Mouse (Mus musculus): Measurements from ENCODE around the gene Prss21. TPM values are rescaled to one million over a fixed set of nuclear protein-coding genes. Genes with fewer than 3 reads are reported as not detected.
A peak's percentile ranks its signal among the peaks of the same experiment; 100 is the strongest.

Gene Prss21
- not detected for total RNA-seq (2021)

DNA sequence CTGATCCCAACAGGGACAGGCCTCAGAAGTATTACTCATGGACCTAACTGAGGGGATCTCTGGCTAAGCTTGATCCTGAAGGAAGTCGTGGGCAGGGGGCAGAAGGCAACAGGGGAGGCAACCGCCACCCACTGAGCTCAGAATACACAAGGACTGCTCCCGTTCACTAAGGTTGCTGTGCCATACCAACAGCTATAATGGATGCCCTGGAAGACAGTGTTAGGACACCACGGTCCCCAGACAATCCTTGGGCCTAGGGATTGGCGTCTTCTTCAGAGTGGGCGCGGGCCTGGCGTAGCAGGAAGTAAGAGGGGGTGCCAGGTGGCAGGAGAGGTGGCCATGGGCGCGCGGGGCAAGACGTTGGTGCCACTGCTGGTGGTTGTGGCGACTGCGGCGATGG lies at the start of gene Prss21:
Gene Prss21, plus strand, starts transcription at position 301 of the 400 bp plus-strand sequence.
- no peak for DNase-seq (ENCODE audit: extremely low spot score in 1 of 2, low spot score in 2 of 2)
- intact Hi-C loops (cut with DNase I): no loop called here

DNA sequence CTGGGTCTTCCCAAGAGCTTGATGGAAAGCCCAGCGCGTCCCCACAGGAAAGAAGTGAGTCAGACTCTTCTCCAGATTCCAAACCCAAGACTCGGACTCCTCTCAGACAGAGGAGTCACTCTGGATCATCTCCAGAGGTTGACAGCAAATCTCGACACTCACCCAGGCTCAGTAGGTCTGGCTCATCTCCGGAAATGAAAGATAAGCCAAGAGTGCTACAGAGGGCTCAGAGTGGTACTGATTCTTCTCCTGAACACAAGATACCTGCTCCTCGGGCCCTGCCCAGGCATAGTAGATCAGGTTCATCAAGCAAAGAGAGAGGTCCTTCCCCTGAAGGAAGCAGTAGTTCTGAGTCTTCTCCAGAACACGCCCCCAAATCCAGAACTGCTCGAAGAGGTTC lies 49.3 kb upstream of the Prss21 start:
- no peak for DNase-seq (ENCODE audit: extremely low spot score in 1 of 2, low spot score in 2 of 2)
- intact Hi-C loops (cut with DNase I): no loop called here

DNA sequence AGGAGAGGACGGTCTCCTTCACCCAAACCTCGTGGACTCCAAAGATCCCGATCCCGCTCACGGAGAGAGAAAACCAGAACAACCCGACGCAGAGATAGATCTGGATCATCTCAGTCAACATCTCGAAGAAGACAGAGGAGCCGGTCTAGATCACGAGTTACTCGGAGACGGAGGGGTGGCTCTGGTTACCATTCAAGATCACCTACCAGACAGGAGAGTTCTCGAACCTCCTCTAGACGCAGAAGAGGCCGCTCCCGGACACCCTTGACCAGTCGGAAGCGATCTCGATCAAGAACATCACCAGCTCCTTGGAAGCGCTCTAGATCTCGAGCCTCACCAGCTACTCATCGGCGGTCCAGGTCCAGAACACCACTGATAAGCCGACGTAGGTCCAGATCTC lies 48.6 kb upstream of the Prss21 start:
- intact Hi-C loops (cut with DNase I): no loop called here
- DNase-seq (ENCODE audit: extremely low spot score in 1 of 2, low spot score in 2 of 2): no peak

DNA sequence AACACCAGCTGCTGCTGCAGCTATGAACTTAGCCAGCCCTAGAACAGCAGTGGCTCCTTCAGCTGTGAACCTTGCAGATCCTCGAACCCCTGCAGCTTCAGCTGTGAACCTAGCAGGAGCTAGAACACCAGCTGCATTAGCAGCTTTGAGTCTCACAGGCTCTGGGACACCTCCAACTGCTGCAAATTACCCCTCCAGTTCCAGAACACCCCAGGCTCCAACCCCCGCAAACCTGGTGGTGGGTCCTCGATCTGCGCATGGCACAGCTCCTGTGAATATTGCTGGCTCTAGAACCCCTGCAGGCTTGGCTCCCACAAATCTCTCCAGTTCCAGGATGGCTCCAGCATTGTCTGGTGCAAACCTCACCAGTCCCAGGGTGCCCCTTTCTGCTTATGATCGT lies 47.1 kb upstream of the Prss21 start:
- DNase-seq (ENCODE audit: extremely low spot score in 1 of 2, low spot score in 2 of 2): no peak
- intact Hi-C loops (cut with DNase I): no loop called here

DNA sequence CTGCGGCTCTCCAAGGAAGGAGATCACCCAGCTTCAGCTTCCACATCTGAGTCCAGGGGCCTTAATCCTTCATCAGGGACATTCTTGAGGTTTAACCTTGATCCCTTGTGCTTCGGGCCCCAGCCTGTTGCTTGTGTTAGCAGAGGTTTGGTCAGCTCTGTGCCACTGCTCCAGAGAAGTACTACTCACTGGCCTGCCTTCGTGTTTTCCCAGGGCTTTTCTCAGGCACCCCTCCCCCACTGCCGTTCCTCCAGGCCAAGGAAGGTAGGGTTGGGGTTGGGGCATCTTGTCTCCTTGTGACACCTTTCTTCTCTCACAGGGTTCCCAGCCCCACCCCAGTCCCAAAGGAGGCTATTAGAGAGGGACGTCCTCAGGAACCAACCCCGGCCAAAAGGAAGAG lies 45.8 kb upstream of the Prss21 start:
- intact Hi-C loops (cut with DNase I): no loop called here
- peak in 1 of 2 experiments; percentile 29 for DNase-seq (ENCODE audit: extremely low spot score in 1 of 2, low spot score in 2 of 2)

DNA sequence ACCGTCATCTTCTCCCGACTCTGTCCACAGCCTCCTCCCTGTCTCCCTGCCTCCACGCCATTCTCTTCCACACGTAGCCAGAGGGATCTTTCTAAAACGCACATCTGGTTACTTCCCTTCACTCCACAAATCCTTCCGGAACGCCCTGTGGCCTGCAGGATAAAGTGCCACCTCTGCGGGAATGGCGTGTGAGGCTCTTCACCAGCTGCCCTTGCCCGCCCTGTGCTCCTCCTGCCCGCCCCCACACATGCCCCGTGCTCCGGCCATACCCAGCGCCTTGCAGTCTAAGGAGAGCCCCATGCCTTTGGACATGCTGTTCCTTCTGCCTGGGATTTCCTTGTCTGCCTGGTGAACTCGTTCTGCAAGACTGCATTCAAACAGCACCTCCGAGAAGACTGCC lies 44.8 kb upstream of the Prss21 start:
- peak in 1 of 2 experiments; percentile 35 for DNase-seq (ENCODE audit: extremely low spot score in 1 of 2, low spot score in 2 of 2)
- intact Hi-C loops (cut with DNase I): no loop called here

DNA sequence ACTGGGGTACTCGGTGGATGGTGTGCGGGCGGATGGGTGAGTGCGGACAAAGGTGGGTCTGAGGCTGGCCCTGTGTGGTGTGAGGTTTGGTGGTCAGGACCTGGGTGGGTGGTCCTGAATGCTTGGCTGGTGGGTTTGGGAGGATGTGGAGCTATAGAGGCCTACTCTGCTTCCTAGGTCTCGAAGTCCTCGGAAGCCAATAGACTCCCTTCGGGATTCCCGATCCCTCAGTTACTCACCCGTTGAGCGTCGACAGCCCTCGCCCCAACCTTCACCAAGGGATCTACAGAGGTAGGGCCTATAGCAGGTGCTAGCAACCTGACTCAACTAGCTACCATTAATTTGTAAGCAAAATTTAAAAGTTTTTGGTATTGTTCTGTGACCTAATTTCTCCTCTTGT lies 44.2 kb upstream of the Prss21 start:
- intact Hi-C loops (cut with DNase I): no loop called here
- peak in 1 of 2 experiments; percentile 38 for DNase-seq (ENCODE audit: extremely low spot score in 1 of 2, low spot score in 2 of 2)

DNA sequence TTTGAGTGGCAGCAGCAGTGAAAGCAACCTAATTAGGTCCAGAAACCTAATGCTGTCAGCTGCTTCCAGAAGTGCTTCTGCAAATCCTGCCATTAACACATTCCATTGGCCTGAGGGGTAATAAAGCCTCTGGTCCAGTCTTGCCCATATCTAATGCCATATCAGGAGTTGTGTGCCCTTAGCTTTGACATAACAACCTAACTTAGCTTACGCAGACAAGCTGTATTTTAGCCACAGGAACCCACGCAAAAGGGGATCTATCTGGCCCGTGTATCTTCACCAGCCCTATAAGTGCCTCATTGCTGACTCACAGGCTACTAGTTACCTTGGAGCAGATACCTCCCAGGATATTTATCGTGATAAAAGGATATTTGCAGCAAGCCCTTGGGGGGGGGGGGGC lies 42.3 kb upstream of the Prss21 start:
- DNase-seq (ENCODE audit: extremely low spot score in 1 of 2, low spot score in 2 of 2): no peak
- intact Hi-C loops (cut with DNase I): loop anchor here (5.0 kb wide), 1 partner anchor 53 kb away; the partner anchor contains the start of gene Flywch1

DNA sequence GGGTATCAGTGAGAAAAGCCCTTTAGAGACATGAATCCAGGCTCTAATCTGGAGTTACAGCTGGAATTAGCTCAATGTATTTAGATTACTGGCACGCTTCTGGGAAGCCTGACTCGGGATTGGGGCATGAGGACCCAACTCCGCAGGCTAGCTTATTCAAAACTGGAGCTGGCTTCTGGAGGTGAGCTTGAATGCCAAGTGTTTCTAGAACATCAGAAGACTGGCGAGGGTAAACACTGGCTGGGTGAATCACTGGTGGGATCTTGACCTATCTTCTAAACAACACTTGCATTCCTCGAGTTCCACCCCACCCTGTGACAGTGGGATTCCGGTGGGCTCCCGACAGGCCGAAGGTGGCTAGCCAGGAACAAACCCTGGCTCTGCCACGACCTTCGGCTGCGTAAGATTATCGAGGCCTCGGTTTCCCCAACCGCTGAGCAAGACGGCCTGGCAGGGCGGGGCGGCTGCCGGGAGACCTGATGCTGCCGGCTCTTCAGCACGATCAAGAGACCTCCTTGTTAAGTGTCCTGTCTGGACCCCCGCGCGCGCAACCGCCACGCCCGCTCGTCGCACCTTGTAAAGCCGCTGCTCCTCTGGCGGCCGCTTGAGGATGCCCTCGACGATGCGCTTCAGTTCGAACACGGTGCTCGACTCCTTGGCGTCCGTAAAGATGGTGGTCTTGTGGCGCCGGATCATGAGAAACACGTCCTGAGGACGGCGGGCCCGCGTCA lies 39.4 kb upstream of the Prss21 start:
- intact Hi-C loops (cut with DNase I): loop anchor here (5.0 kb wide), 1 partner anchor 56 kb away; the partner anchor contains the start of gene Flywch1

DNA sequence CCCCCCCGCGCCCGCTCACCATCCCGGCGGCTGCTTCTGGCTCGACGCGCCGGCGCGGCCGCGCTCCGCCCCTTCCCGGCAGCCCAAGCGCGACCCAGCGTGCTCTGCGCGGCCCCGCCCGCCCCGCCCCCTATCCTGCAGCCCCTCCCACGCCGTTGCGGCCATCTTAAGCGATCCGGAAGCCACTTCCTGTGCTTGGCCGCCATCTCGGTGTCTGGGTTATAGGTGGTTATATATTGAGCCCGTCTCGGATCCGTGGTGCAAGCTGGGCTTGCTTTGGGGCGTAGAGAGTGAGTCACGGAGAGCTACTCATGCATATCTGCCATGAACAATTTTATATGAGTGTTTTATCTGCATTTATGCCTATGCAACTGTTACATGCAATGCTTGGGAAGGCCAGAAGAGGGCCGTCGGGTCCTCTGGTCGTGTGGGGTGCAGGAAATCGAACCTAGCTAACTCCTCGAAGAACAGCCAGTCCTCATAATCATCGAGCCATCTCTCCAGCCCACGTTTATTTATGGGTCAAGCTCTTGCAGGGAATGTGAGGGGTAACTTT lies 38.7 kb upstream of the Prss21 start, which contains the start of gene Elob:
Gene Elob, minus strand, starts transcription at position 73 of the 556 bp plus-strand sequence.
- peak; percentile 78 to 92 for DNase-seq (ENCODE audit: extremely low spot score in 1 of 2, low spot score in 2 of 2)
- intact Hi-C loops (cut with DNase I): loop anchor here (5.0 kb wide), 1 partner anchor 57 kb away; the partner anchor contains the start of gene Flywch1

More for the DNA sequence above, 39.4 kb upstream of the Prss21 start:
- peak; percentile 30 to 79 for DNase-seq (ENCODE audit: extremely low spot score in 1 of 2, low spot score in 2 of 2)

DNA sequence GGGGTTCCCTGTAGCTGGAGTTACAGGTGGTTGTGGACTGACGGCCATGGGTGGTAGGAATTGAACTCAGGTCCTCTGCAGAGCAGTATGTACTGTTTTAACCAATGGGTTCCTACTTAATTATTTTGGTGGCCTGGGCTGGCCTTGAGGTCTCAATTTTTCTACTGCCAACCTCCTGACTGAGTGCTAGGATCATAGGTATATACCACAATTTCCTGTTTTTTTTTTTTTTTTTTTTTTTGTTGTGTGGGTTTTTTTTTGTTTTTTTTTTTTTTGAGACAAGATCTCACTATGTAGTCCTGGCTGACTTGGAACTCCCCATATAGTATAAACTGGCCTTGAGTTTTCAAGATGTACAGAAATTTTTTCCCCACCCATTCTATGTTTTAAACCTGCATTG lies 36.7 kb upstream of the Prss21 start:
- intact Hi-C loops (cut with DNase I): no loop called here
- DNase-seq (ENCODE audit: extremely low spot score in 1 of 2, low spot score in 2 of 2): no peak

DNA sequence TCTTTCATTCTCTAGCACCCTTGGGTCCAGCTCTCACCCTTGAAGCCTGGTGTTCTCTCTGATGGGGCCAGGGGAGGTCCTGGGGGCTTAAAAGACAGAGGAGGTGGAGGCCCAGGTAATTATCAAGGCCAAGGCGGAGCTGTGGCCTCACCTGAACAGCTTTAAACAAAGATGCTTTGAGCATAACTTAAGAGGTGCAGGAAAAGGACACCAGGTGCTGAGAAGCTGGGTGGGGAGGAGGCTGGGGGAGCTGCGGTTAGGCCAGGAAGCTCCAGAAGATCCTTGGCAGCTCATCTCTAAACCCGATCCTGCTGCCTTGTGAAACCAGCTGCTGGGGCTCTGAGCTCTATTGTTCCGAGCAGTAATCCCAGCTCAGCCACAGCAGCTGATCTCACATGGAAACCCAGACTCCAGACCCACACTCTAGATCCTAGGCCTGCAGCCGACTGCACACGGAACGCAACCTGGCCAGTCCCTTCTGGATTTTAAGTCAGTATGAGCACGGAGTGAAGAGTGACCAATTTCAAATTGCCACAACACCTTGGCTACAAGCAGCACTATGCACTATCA lies 31.8 kb upstream of the Prss21 start, which contains the start of gene Prss33:
Gene Prss33, minus strand, starts transcription at position 51 of the 570 bp plus-strand sequence.
- intact Hi-C loops (cut with DNase I): no loop called here
- no peak for DNase-seq (ENCODE audit: extremely low spot score in 1 of 2, low spot score in 2 of 2)

DNA sequence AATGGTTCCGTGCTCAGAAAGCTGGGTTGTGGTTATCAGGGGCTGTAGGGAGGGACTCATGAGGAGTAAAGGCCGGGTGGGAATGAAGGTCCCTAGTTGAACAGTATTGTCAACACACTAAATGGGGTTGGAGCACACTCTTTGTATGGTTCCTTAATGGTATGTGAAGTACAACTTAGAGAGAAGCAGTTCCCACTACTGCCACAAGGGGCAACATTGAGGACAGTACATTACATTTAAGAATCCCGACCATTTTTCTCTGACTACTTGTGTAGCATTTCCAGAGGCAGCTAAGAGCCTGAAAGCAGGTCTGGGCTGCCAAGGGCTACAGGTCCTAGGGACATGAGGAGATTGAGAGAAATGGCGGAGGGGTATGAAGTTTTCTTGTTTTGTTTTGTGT lies 26.7 kb upstream of the Prss21 start:
- intact Hi-C loops (cut with DNase I): no loop called here
- DNase-seq (ENCODE audit: extremely low spot score in 1 of 2, low spot score in 2 of 2): peak; percentile 55 to 61

DNA sequence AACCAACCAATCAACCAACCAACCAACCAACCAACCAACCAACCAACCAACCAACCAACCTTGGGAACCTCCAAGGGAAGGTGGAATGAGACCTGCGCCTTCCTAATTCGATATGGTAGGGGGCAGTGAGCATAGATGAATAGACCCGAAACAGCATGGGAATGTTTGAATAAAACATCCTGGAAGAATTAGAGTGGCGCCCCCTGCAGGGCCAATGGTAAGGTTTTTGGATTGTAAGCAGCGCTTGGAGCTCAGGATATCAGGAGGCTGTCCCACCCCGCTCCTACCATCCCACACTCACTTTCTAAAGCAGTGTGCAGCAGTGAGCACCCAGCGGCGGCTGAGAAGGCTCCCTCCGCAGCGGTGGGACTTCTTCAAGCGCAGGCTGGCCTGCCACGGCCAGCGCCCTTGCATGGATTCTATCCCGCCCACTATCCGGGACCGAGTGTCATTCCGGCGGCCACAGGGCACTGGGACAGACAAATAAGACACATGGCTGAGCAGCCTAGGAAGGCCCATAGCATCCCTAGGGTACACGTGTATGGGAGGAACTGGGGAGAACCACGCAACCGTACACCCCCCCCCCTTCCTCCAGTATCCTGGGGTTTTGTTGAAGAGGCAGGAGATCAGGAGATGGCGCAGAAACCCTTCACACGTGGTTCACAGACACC lies 24.6 kb upstream of the Prss21 start:
- DNase-seq (ENCODE audit: extremely low spot score in 1 of 2, low spot score in 2 of 2): no peak
- intact Hi-C loops (cut with DNase I): no loop called here

DNA sequence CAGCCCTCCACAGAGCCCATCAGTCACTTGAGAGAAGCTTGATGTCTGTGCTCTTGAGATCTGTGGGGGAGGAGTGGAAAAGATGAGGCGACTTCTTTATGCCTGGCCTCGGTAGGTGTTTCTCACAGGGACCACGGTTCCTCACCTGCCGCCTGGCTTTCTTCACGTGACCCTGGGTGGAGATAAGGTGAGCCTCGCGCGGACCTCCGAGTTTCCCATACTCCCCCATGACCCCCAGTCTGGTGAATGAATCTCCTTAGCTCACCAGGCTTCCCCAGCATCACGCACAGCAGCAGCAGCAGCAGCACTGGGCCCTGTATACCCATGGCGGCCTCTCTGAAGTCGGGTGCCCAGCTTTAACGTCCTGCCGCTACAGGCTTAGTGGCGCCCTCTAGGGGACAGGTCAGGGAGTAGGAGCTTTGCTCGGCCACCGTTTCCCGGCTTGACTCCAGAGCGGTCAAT lies 24.0 kb upstream of the Prss21 start, which contains the start of the genes Prss32 and Prss41:
Gene Prss32, plus strand, starts transcription at position 44 of the 462 bp plus-strand sequence.
Gene Prss41, minus strand, starts transcription at position 361 of the 462 bp plus-strand sequence.
- intact Hi-C loops (cut with DNase I): no loop called here
- DNase-seq (ENCODE audit: extremely low spot score in 1 of 2, low spot score in 2 of 2): peak in 1 of 2 experiments; percentile 67

DNA sequence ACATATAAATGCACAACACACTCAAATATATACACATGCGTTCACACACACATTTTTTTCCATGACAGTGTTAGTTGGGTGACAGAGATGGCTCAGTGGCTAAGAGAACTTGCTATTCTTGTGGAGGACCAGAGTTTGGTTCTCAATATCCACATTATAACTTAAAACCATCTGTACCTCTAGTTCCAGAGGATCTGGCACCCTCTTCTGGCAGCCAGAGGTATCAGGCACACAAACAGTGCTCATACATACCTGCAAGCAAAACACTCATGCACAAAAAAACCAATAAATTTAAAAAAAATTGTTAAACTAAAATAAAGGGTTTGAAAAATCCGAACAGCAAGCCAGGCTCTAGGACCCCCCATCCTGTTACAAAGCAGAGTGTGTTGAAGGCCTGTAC lies 17.8 kb upstream of the Prss21 start:
- intact Hi-C loops (cut with DNase I): loop anchor here (5.0 kb wide), 1 partner anchor 112 kb away; no protein-coding TSS in a partner anchor

DNA sequence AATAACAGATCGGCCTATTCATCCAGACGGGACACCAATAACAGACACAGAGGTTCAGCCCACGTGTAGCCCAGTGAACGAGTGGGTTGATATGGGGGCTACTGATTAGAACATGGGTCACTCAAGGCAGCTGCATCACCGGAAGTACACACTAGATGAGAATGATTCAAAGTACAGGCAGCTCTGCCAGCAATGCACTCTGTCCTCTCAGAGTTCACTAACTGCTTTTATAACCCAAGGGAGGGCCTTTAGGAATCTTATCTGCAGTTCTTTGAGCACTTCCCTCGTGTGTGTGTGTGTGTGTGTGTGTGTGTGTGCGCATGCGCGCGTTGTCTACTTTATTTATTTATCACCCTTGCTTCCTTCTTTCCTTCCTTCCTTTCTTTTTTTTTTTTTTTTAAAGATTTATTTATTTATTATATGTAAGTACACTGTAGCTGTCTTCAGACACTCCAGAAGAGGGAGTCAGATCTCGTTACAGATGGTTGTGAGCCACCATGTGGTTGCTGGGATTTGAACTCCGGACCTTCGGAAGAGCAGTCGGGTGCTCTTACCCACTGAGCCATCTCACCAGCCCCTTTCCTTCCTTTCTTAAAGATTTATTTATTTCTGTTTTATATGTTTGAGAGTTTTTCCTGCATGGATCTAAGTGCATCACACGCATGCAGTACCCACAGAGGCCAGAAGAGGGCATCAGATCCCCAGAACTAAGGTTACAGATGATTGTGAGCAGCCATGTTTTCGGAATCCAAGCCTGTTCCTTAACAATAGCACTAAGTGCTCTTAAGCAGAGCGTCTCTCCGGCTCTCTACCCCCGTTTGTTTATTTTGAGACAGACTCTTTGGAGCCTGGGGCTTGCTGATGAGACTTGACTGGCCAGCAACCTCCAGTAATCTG lies 16.8 kb upstream of the Prss21 start:
- peak; percentile 45 to 68 for DNase-seq (ENCODE audit: extremely low spot score in 1 of 2, low spot score in 2 of 2)
- intact Hi-C loops (cut with DNase I): loop anchor here (5.0 kb wide), 1 partner anchor 111 kb away; no protein-coding TSS in a partner anchor

More for the DNA sequence above, 17.8 kb upstream of the Prss21 start:
- DNase-seq (ENCODE audit: extremely low spot score in 1 of 2, low spot score in 2 of 2): no peak

DNA sequence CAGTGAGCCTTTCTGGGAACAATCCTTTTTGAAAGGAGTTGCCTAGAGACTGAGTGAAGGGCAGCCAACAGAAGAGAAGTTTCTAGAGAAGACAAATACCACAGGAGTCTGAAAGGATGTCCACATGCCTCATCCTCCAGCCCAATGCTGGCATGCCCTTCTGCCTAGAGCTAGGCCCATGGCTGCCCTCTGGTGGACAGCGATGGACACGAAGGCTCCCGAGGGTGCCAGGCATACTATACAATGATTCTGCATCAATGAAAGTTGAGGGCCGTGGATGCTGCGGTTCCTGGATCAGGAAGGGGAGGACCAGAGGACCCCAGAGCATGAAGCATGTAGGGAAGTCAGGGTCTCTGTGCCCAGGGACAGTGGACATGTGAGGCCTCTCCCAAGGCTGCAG lies 14.6 kb upstream of the Prss21 start:
- peak in 1 of 2 experiments; percentile 67 for DNase-seq (ENCODE audit: extremely low spot score in 1 of 2, low spot score in 2 of 2)
- intact Hi-C loops (cut with DNase I): loop anchor here (5.0 kb wide), 1 partner anchor 109 kb away; no protein-coding TSS in a partner anchor
